Mouse (Mus musculus) lung, embryonic 15.5 days (tissue): Measurements from ENCODE around the gene Pot1a. TPM values are rescaled to one million over a fixed set of nuclear protein-coding genes. Genes with fewer than 3 reads are reported as not detected.

Experiments
- ATAC-seq: fragments of 200-750 bp; cut with Nextera tagmentation; 2 replicates; pipeline ENCODE4 v1.8.0; 2017; ENCODE audit warnings: moderate number of reproducible peaks, borderline replicate concordance; ENCODE audit not compliant: low FRiP score, low TSS enrichment; ENCODE audit errors: extremely low read depth
- H3K27ac ChIP-seq: fragments of 300-500 bp; sonication (generic); 2 replicates; pipeline ENCODE4 v1.5.1; 2015; ENCODE audit warnings: moderate library complexity, mild to moderate bottlenecking, inconsistent platforms
- H3K27me3 ChIP-seq: fragments of 300-500 bp; sonication (generic); 2 replicates; pipeline ENCODE4 v1.6.1; 2015; ENCODE audit warnings: inconsistent platforms
- H3K36me3 ChIP-seq: fragments of 300-500 bp; sonication (generic); 2 replicates; pipeline ENCODE4 v1.6.1; 2015; ENCODE audit warnings: inconsistent platforms
- H3K4me1 ChIP-seq: fragments of 300-500 bp; sonication (generic); 2 replicates; pipeline ENCODE4 v1.6.1; 2015; ENCODE audit warnings: inconsistent platforms
- H3K4me2 ChIP-seq: fragments of 300-500 bp; sonication (generic); 2 replicates; pipeline ENCODE4 v1.6.1; 2015; ENCODE audit warnings: inconsistent platforms, mild to moderate bottlenecking, moderate library complexity
- H3K4me3 ChIP-seq: fragments of 300-500 bp; sonication (generic); 2 replicates; pipeline ENCODE4 v1.5.1; 2015; ENCODE audit warnings: mild to moderate bottlenecking, inconsistent platforms
- H3K9ac ChIP-seq: fragments of 300-500 bp; sonication (generic); 2 replicates; pipeline ENCODE4 v1.6.1; 2015; ENCODE audit warnings: inconsistent platforms
- H3K9me3 ChIP-seq: fragments of 300-500 bp; sonication (generic); 2 replicates; pipeline ENCODE4 v1.6.1; 2016; ENCODE audit warnings: inconsistent platforms
- WGBS: fragments of 180-500 bp; shearing (Covaris S2); methylation state at CpG from one replicate; pipeline ENCODE4 v1.1.7; 2015; 5-methylcytosine and 5-hydroxymethylcytosine counted together
- polyA plus RNA-seq: library from polyadenylated mRNA; unstranded; fragments of >200 nt; fragmentation: Nextera tagmentation; extraction: Ambion mirVana; gene quantifications from 2 replicates; pipeline ENCODE4 v1.2.1, GENCODE M21; 2015

Gene Pot1a
- polyA plus RNA-seq, 1 experiment from 2014 or later = 32.0 TPM

- Histone ChIP-seq H3K4me1 (0 out of 2 replicates have a peak, but pooled peaks cover 4% of the 10 kb centered on the region), H3K9me3 (no peaks in the 10 kb centered on the region), H3K36me3 (no peaks in the 10 kb centered on the region), H3K9ac (no peak overlapping the region), H3K4me2 (no peak overlapping the region), H3K4me3 (no peak overlapping the region), H3K27ac (no peak overlapping the region), H3K27me3 (no peaks in the 10 kb centered on the region)
- no peak for ATAC-seq
- 16% methylated on average over 2 of the region's 2 CpGs for WGBS
Observed at GRCm38 (mm10) chr6:25710601-25711000, 98.4 kb downstream of the Pot1a start.

- no peak overlapping the region for H3K9ac ChIP-seq
- ATAC-seq = peak; percentile 31; the same call in 1 of the 2 replicates
- H3K36me3 ChIP-seq = no peaks in the 10 kb centered on the region
- no peak overlapping the region for H3K27ac ChIP-seq
- H3K27me3 ChIP-seq = no peaks in the 10 kb centered on the region
- 21% methylated on average over 6 of the region's 6 CpGs for WGBS
- no peak overlapping the region for H3K4me2 ChIP-seq
- no peaks in the 10 kb centered on the region for H3K9me3 ChIP-seq
- no peak overlapping the region for H3K4me3 ChIP-seq
- 0 out of 2 replicates have a peak, but pooled peaks cover 4% of the 10 kb centered on the region for H3K4me1 ChIP-seq
Observed at GRCm38 (mm10) chr6:25709250-25709895, 99.7 kb downstream of the Pot1a start.

DNA sequence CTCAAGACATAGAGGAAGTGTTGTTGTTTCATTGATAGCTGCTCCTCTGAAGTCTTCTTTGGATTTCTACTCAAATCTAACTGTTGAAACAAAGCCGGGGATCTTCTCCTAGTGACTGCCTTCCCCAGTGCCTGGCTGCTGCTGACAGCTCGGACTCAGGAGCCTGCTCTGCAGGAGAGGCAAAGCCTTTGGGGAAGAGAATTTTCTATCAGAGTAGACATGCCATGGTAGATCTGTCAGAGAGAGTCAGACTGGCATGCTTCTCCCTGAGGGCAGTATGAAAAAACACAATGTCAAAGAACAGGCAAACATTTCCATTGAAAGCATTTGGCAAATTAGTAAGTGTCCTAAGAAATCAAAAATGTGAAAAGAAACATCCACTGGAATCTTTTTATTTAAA, 109.1 kb downstream of the Pot1a start:
- WGBS = 28% methylated on average over 2 of the region's 2 CpGs
- H3K4me1 ChIP-seq = no peaks in the 10 kb centered on the region
- H3K4me2 ChIP-seq = no peak overlapping the region
- no peak overlapping the region for H3K9ac ChIP-seq
- H3K36me3 ChIP-seq = no peaks in the 10 kb centered on the region
- H3K4me3 ChIP-seq = no peak overlapping the region
- no peak for ATAC-seq
- no peaks in the 10 kb centered on the region for H3K9me3 ChIP-seq
- no peaks in the 10 kb centered on the region for H3K27me3 ChIP-seq
- H3K27ac ChIP-seq = no peak overlapping the region

Other genes with a start within 250 kb of the Pot1a start
- gene Gpr37, start 118.5 kb downstream of the Pot1a start, polyA plus RNA-seq = 0.49 and 0.61 TPM in 2 replicates